Mouse (Mus musculus): ENCODE data around the gene Anapc1. TPM values are rescaled to one million over a fixed set of nuclear protein-coding genes. Genes with fewer than 3 reads are reported as not detected.

The Anapc1 gene
- polyA plus RNA-seq, 1 experiment: 144 TPM

GRCm38 (mm10) chr2:128714724-128715241 is 27.6 kb upstream of the Anapc1 start:
- Histone ChIP-seq H3K9me3 (replicated peaks; ENCODE audit: control insufficient read depth, insufficient read depth, low read length, poor library complexity, severe bottlenecking) (no peaks in the 10 kb centered on the region), H3K4me3 (ENCODE audit: low read depth, low read length) (no peak overlapping the region), H3K27me3 (ENCODE audit: control insufficient read depth, insufficient read depth, low read length, poor library complexity, severe bottlenecking) (no peaks in the 10 kb centered on the region), H3K27ac (ENCODE audit: insufficient read depth, low read length) (no peak overlapping the region), H3K9ac (ENCODE audit: low read depth, poor library complexity, severe bottlenecking) (no peak overlapping the region), H3K36me3 (ENCODE audit: control insufficient read depth, insufficient read depth, low read length, poor library complexity, severe bottlenecking) (no peaks in the 10 kb centered on the region), H3K4me1 (ENCODE audit: control insufficient read depth, insufficient read depth, low read length) (no peaks in the 10 kb centered on the region)
- TF ChIP-seq POLR2A (IDR thresholded peaks at IDR 0.05; ENCODE audit: insufficient read depth, low read length): no peak
- TF ChIP-seq EP300 (IDR thresholded peaks at IDR 0.05; ENCODE audit: insufficient read depth, low read depth, low read length): no peak
- no peak for TF ChIP-seq CTCF (IDR thresholded peaks at IDR 0.05; ENCODE audit: low read depth, low read length)

- Histone ChIP-seq H3K27me3 (ENCODE audit: control insufficient read depth, insufficient read depth, low read length, poor library complexity, severe bottlenecking) (no peaks in the 10 kb centered on the region), H3K9ac (ENCODE audit: low read depth, poor library complexity, severe bottlenecking) (no peak overlapping the region), H3K36me3 (ENCODE audit: control insufficient read depth, insufficient read depth, low read length, poor library complexity, severe bottlenecking) (no peaks in the 10 kb centered on the region), H3K9me3 (replicated peaks; ENCODE audit: control insufficient read depth, insufficient read depth, low read length, poor library complexity, severe bottlenecking) (no peaks in the 10 kb centered on the region), H3K4me1 (ENCODE audit: control insufficient read depth, insufficient read depth, low read length) (no peaks in the 10 kb centered on the region), H3K27ac (ENCODE audit: insufficient read depth, low read length) (no peak overlapping the region), H3K4me3 (ENCODE audit: low read depth, low read length) (no peak overlapping the region)
- no peak for TF ChIP-seq CTCF (IDR thresholded peaks at IDR 0.05; ENCODE audit: low read depth, low read length)
- TF ChIP-seq EP300 (IDR thresholded peaks at IDR 0.05; ENCODE audit: insufficient read depth, low read depth, low read length): no peak
- TF ChIP-seq POLR2A (IDR thresholded peaks at IDR 0.05; ENCODE audit: insufficient read depth, low read length): no peak
Measured at GRCm38 (mm10) chr2:128713548-128714003, 26.4 kb upstream of the Anapc1 start.

GRCm38 (mm10) chr2:128712940-128713339 is 25.7 kb upstream of the Anapc1 start:
- no peak for TF ChIP-seq EP300 (IDR thresholded peaks at IDR 0.05; ENCODE audit: insufficient read depth, low read depth, low read length)
- no peak for TF ChIP-seq CTCF (IDR thresholded peaks at IDR 0.05; ENCODE audit: low read depth, low read length)
- TF ChIP-seq POLR2A (IDR thresholded peaks at IDR 0.05; ENCODE audit: insufficient read depth, low read length): no peak
- no peaks in the 10 kb centered on the region for H3K27me3 ChIP-seq (ENCODE audit: control insufficient read depth, insufficient read depth, low read length, poor library complexity, severe bottlenecking)
- no peak overlapping the region for H3K4me3 ChIP-seq (ENCODE audit: low read depth, low read length)
- H3K9me3 ChIP-seq (replicated peaks; ENCODE audit: control insufficient read depth, insufficient read depth, low read length, poor library complexity, severe bottlenecking): no peaks in the 10 kb centered on the region
- H3K4me1 ChIP-seq (ENCODE audit: control insufficient read depth, insufficient read depth, low read length): no peaks in the 10 kb centered on the region
- H3K27ac ChIP-seq (ENCODE audit: insufficient read depth, low read length): no peak overlapping the region
- H3K9ac ChIP-seq (ENCODE audit: low read depth, poor library complexity, severe bottlenecking): no peak overlapping the region
- H3K36me3 ChIP-seq (ENCODE audit: control insufficient read depth, insufficient read depth, low read length, poor library complexity, severe bottlenecking): no peaks in the 10 kb centered on the region

GRCm38 (mm10) chr2:128710609-128711008 is 23.4 kb upstream of the Anapc1 start:
- H3K4me3 ChIP-seq (ENCODE audit: low read depth, low read length): no peak overlapping the region
- H3K27ac ChIP-seq (ENCODE audit: insufficient read depth, low read length): no peak overlapping the region
- H3K27me3 ChIP-seq (ENCODE audit: control insufficient read depth, insufficient read depth, low read length, poor library complexity, severe bottlenecking): no peaks in the 10 kb centered on the region
- TF ChIP-seq CTCF (IDR thresholded peaks at IDR 0.05; ENCODE audit: low read depth, low read length) (no peak), EP300 (IDR thresholded peaks at IDR 0.05; ENCODE audit: insufficient read depth, low read depth, low read length) (no peak), POLR2A (IDR thresholded peaks at IDR 0.05; ENCODE audit: insufficient read depth, low read length) (no peak)
- H3K36me3 ChIP-seq (ENCODE audit: control insufficient read depth, insufficient read depth, low read length, poor library complexity, severe bottlenecking): no peaks in the 10 kb centered on the region
- no peaks in the 10 kb centered on the region for H3K4me1 ChIP-seq (ENCODE audit: control insufficient read depth, insufficient read depth, low read length)
- no peak overlapping the region for H3K9ac ChIP-seq (ENCODE audit: low read depth, poor library complexity, severe bottlenecking)
- no peaks in the 10 kb centered on the region for H3K9me3 ChIP-seq (replicated peaks; ENCODE audit: control insufficient read depth, insufficient read depth, low read length, poor library complexity, severe bottlenecking)

GRCm38 (mm10) chr2:128709264-128709663 is 22.1 kb upstream of the Anapc1 start:
- Histone ChIP-seq H3K9me3 (replicated peaks; ENCODE audit: control insufficient read depth, insufficient read depth, low read length, poor library complexity, severe bottlenecking) (no peaks in the 10 kb centered on the region), H3K27ac (ENCODE audit: insufficient read depth, low read length) (no peak overlapping the region), H3K4me3 (ENCODE audit: low read depth, low read length) (no peak overlapping the region), H3K27me3 (ENCODE audit: control insufficient read depth, insufficient read depth, low read length, poor library complexity, severe bottlenecking) (no peaks in the 10 kb centered on the region), H3K9ac (ENCODE audit: low read depth, poor library complexity, severe bottlenecking) (no peak overlapping the region), H3K36me3 (ENCODE audit: control insufficient read depth, insufficient read depth, low read length, poor library complexity, severe bottlenecking) (no peaks in the 10 kb centered on the region), H3K4me1 (ENCODE audit: control insufficient read depth, insufficient read depth, low read length) (no peaks in the 10 kb centered on the region)
- TF ChIP-seq CTCF (IDR thresholded peaks at IDR 0.05; ENCODE audit: low read depth, low read length): no peak
- TF ChIP-seq EP300 (IDR thresholded peaks at IDR 0.05; ENCODE audit: insufficient read depth, low read depth, low read length): no peak
- no peak for TF ChIP-seq POLR2A (IDR thresholded peaks at IDR 0.05; ENCODE audit: insufficient read depth, low read length)

GRCm38 (mm10) chr2:128704474-128704873 is 17.3 kb upstream of the Anapc1 start:
- H3K27me3 ChIP-seq (ENCODE audit: control insufficient read depth, insufficient read depth, low read length, poor library complexity, severe bottlenecking): no peaks in the 10 kb centered on the region

More at GRCm38 (mm10) chr2:128704474-128704873, 17.3 kb upstream of the Anapc1 start:
- no peak overlapping the region for H3K4me3 ChIP-seq (ENCODE audit: low read depth, low read length)
- no peaks in the 10 kb centered on the region for H3K9me3 ChIP-seq (replicated peaks; ENCODE audit: control insufficient read depth, insufficient read depth, low read length, poor library complexity, severe bottlenecking)
- H3K4me1 ChIP-seq (ENCODE audit: control insufficient read depth, insufficient read depth, low read length): no peaks in the 10 kb centered on the region
- no peak overlapping the region for H3K27ac ChIP-seq (ENCODE audit: insufficient read depth, low read length)
- no peak overlapping the region for H3K9ac ChIP-seq (ENCODE audit: low read depth, poor library complexity, severe bottlenecking)
- no peaks in the 10 kb centered on the region for H3K36me3 ChIP-seq (ENCODE audit: control insufficient read depth, insufficient read depth, low read length, poor library complexity, severe bottlenecking)
- TF ChIP-seq EP300 (IDR thresholded peaks at IDR 0.05; ENCODE audit: insufficient read depth, low read depth, low read length) (no peak), CTCF (IDR thresholded peaks at IDR 0.05; ENCODE audit: low read depth, low read length) (no peak), POLR2A (IDR thresholded peaks at IDR 0.05; ENCODE audit: insufficient read depth, low read length) (no peak)

All from ES-Bruce4 (cell line).